Mouse (Mus musculus) hindbrain, embryonic 14.5 days (tissue): Measurements from ENCODE around the gene Hccs. TPM values are rescaled to one million over a fixed set of nuclear protein-coding genes. Genes with fewer than 3 reads are reported as not detected.

Experiments used
- ATAC-seq: fragments of 200-750 bp; cut with Nextera tagmentation; 2 replicates; pipeline ENCODE4 v1.8.0; 2017; ENCODE audit warnings: moderate number of reproducible peaks, mild to moderate bottlenecking, moderate TSS enrichment, moderate library complexity; ENCODE audit not compliant: low FRiP score
- DNase-seq: peaks from one replicate; pipeline ENCODE4 v3.0.0-alpha.2; 2015; ENCODE audit warnings: low spot score
- H3K27ac ChIP-seq: fragments of 300-500 bp; sonication (generic); 2 replicates; pipeline ENCODE4 v1.5.1; 2014; ENCODE audit warnings: mild to moderate bottlenecking, moderate library complexity
- H3K27me3 ChIP-seq: fragments of 300-500 bp; sonication (generic); 2 replicates; pipeline ENCODE4 v1.6.1; 2014; ENCODE audit warnings: mild to moderate bottlenecking, low read length, mixed read lengths; ENCODE audit not compliant: control insufficient read depth, insufficient read depth
- H3K36me3 ChIP-seq: fragments of 300-500 bp; sonication (generic); replicated peaks from 2 replicates; pipeline ENCODE4 v1.6.1; 2014; ENCODE audit not compliant: control insufficient read depth, insufficient read depth
- H3K4me1 ChIP-seq: fragments of 300-500 bp; sonication (generic); replicated peaks from 2 replicates; pipeline ENCODE4 v1.6.1; 2014; ENCODE audit warnings: antibody characterized with exemption, low read length, mixed read lengths; ENCODE audit not compliant: control insufficient read depth, insufficient read depth
- H3K4me2 ChIP-seq: fragments of 300-500 bp; sonication (generic); replicated peaks from 2 replicates; pipeline ENCODE4 v1.6.1; 2014; ENCODE audit warnings: mild to moderate bottlenecking, moderate library complexity
- H3K4me3 ChIP-seq: fragments of 300-500 bp; sonication (generic); replicated peaks from 2 replicates; pipeline ENCODE4 v1.5.1; 2014; ENCODE audit warnings: mild to moderate bottlenecking, low read length
- H3K9ac ChIP-seq: fragments of 300-500 bp; sonication (generic); 2 replicates; pipeline ENCODE4 v1.6.1; 2014
- H3K9me3 ChIP-seq: fragments of 300-500 bp; sonication (generic); 2 replicates; pipeline ENCODE4 v1.6.1; 2016; ENCODE audit warnings: low read length; ENCODE audit not compliant: control insufficient read depth
- WGBS: fragments of 180-500 bp; shearing (Covaris S2); extraction: QIAGEN DNeasy Blood & Tissue Kit; methylation state at CpG from one replicate; pipeline ENCODE4 v1.1.7; 2014; 5-methylcytosine and 5-hydroxymethylcytosine counted together
- polyA plus RNA-seq: library from polyadenylated mRNA; unstranded; fragments of >200 nt; fragmentation: Nextera tagmentation; extraction: Ambion mirVana; gene quantifications from 2 replicates; pipeline ENCODE4 v1.2.1, GENCODE M21; 2014

Gene Hccs
- polyA plus RNA-seq, 1 experiment from 2014 or later, result 40.6 TPM

DNA sequence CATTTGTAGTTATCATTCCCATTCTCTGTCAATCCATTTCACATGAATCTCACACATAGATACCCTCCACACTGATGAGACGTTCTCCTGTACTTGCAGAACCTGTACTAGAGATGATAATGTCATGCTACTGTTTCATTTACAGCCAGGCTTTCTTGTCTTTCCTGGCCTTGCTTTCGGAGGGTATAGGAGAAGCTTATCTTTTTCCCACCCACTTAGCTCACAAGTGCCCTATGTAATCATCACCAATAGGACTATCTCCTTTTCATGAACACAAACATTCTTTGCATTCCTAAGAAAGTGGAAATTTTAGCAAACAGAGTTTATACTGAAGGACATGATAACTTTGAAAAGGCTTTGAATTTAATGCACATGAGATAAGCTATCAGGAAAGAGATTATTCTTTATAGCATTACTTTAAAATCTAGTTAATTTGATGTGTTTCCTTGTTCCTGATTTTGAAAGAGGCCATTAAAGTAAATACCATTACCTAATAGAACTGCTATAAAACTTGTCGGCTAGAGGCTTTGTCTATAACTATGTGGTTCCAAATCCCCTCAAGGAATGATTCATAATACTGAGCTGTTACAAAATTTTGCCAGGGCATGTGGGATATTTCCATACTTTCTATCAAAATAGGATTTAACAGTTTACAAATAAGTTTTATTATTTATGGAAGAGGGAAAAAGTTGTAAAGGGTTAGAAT lies 97.7 kb downstream of the Hccs start:
- no peaks in the 10 kb centered on the region for H3K9me3 ChIP-seq
- peaks cover 8% of the 10 kb centered on the region; the same call in 1 of the 2 replicates for H3K27me3 ChIP-seq
- no peak overlapping the region for H3K4me2 ChIP-seq
- DNase-seq (no peak), ATAC-seq (no peak)
- H3K4me3 ChIP-seq, result no peak overlapping the region
- H3K4me1 ChIP-seq, result no peaks in the 10 kb centered on the region
- no peak overlapping the region for H3K9ac ChIP-seq
- WGBS, result 87% methylated on average over 3 of the region's 3 CpGs
- H3K27ac ChIP-seq, result no peak overlapping the region
- H3K36me3 ChIP-seq, result no peaks in the 10 kb centered on the region

DNA sequence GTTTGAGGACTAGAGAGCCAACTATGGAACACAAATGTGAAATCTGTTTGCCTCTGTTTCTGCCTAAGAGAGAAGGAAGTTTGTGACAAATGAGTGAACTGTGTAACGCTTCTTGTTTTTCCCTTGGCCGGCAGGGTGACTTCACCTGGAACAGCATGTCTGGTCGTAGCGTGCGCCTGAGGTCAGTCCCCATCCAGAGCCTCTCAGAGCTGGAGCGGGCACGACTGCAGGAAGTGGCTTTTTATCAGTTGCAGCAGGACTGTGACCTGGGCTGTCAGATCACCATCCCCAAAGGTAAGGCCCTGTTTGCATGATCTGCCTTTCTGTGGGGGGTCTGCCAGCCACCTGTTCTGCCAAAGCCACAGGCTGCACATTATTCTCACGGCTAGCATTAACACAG lies 100.1 kb downstream of the Hccs start:
- 72% methylated on average over 8 of the region's 8 CpGs for whole genome bisulfite sequencing
- ATAC-seq, result no peak
- H3K27ac ChIP-seq, result no peak overlapping the region

DNA sequence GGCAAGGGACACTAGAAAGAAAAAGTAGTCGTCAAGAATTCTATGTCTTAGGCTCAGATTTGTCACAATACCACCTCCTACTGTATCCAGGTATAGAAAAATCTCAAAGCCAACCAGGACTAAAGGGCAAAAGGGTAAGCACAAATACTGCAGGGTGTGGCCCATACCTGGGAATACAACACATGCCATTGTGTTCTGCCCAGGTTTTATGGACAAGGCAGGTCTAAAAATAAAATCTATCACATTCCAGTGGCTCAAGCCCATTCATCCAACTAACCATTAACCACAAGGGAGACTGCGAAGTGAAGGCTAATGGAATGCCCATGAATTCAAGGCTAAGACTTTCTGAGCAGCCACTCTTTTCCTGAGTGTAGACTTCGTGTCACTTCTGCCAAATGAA lies 110.2 kb downstream of the Hccs start:
- Histone ChIP-seq H3K4me1 (no peaks in the 10 kb centered on the region), H3K27me3 (peaks cover 35% of the 10 kb centered on the region; the same call in 1 of the 2 replicates), H3K4me2 (no peak overlapping the region), H3K9ac (no peak overlapping the region), H3K36me3 (no peaks in the 10 kb centered on the region), H3K9me3 (no peaks in the 10 kb centered on the region), H3K4me3 (no peak overlapping the region), H3K27ac (no peak overlapping the region)
- DNase-seq, result no peak
- ATAC-seq, result no peak
- 69% methylated on average over 3 of the region's 3 CpGs for WGBS

More for the DNA sequence above, 100.1 kb downstream of the Hccs start:
- H3K27me3 ChIP-seq, result peaks cover 8% of the 10 kb centered on the region; the same call in 1 of the 2 replicates
- H3K4me1 ChIP-seq, result no peaks in the 10 kb centered on the region
- H3K36me3 ChIP-seq, result no peaks in the 10 kb centered on the region
- no peaks in the 10 kb centered on the region for H3K9me3 ChIP-seq
- DNase-seq, result no peak
- H3K4me3 ChIP-seq, result no peak overlapping the region
- H3K4me2 ChIP-seq, result no peak overlapping the region
- H3K9ac ChIP-seq, result no peak overlapping the region

Other genes with a start within 250 kb of the Hccs start
- gene Amelx, start 133.2 kb downstream of the Hccs start, polyA plus RNA-seq, result not detected in 2 replicates